Mouse (Mus musculus) embryonic facial prominence, embryonic 12.5 days (tissue): Measurements from ENCODE around the gene Mdm2. TPM values are rescaled to one million over a fixed set of nuclear protein-coding genes. Genes with fewer than 3 reads are reported as not detected.
"Not testable (repeated sequence)": the region's sequence is repeated elsewhere in the genome, so short reads cannot be mapped to it uniquely, and the experiment has no call there.

Experiments
- ATAC-seq: fragments of 200-750 bp; cut with Nextera tagmentation; 2 replicates; pipeline ENCODE4 v1.8.0; 2017; ENCODE audit not compliant: insufficient number of reproducible peaks, insufficient read depth, low FRiP score, low TSS enrichment
- H3K27ac ChIP-seq: fragments of 300-500 bp; sonication (generic); 2 replicates; pipeline ENCODE4 v1.5.1; 2016; ENCODE audit warnings: mild to moderate bottlenecking
- H3K27me3 ChIP-seq: fragments of 300-500 bp; sonication (generic); 2 replicates; pipeline ENCODE4 v1.6.1; 2016; ENCODE audit warnings: mild to moderate bottlenecking, moderate library complexity
- H3K36me3 ChIP-seq: fragments of 300-500 bp; sonication (generic); 2 replicates; pipeline ENCODE4 v1.6.1; 2016; ENCODE audit warnings: mild to moderate bottlenecking
- H3K4me1 ChIP-seq: fragments of 300-500 bp; sonication (generic); 2 replicates; pipeline ENCODE4 v1.6.1; 2016
- H3K4me2 ChIP-seq: fragments of 300-500 bp; sonication (generic); replicated peaks from 2 replicates; pipeline ENCODE4 v1.6.1; 2016; ENCODE audit warnings: mild to moderate bottlenecking, moderate library complexity
- H3K4me3 ChIP-seq: fragments of 300-500 bp; sonication (generic); 2 replicates; pipeline ENCODE4 v1.5.1; 2016; ENCODE audit warnings: mild to moderate bottlenecking
- H3K9ac ChIP-seq: fragments of 300-500 bp; sonication (generic); 2 replicates; pipeline ENCODE4 v1.6.1; 2016; ENCODE audit warnings: mild to moderate bottlenecking, moderate library complexity
- H3K9me3 ChIP-seq: fragments of 300-500 bp; sonication (generic); 2 replicates; pipeline ENCODE4 v1.6.1; 2016; ENCODE audit warnings: mild to moderate bottlenecking, moderate library complexity
- WGBS: fragments of 180-500 bp; shearing (Covaris S2); methylation state at CpG from one replicate; pipeline ENCODE4 v1.1.7; 2016; 5-methylcytosine and 5-hydroxymethylcytosine counted together
- polyA plus RNA-seq: library from polyadenylated mRNA; unstranded; fragments of >200 nt; fragmentation: Nextera tagmentation; extraction: Ambion mirVana; gene quantifications from 2 replicates; pipeline ENCODE4 v1.2.1, GENCODE M21; 2016

Mdm2 gene
- polyA plus RNA-seq, 1 experiment from 2014 or later = 55.9 TPM

- H3K27me3 ChIP-seq, H3K9ac ChIP-seq, H3K9me3 ChIP-seq, H3K4me2 ChIP-seq, ATAC-seq, H3K27ac ChIP-seq, H3K36me3 ChIP-seq, H3K4me3 ChIP-seq, H3K4me1 ChIP-seq: not testable (repeated sequence)
- WGBS = 92% methylated on average over 1 of the region's 1 CpGs
Observed at GRCm38 (mm10) chr10:117715654-117716053, 5.1 kb upstream of the Mdm2 start.

- no peaks in the 10 kb centered on the region for H3K36me3 ChIP-seq
- 73% methylated on average over 4 of the region's 4 CpGs for WGBS
- H3K27me3 ChIP-seq = no peaks in the 10 kb centered on the region
- H3K9ac ChIP-seq = no peak overlapping the region
- H3K9me3 ChIP-seq = no peaks in the 10 kb centered on the region
- no peak overlapping the region for H3K4me2 ChIP-seq
- peaks cover 8% of the 10 kb centered on the region for H3K4me1 ChIP-seq
- ATAC-seq = no peak
- H3K4me3 ChIP-seq = no peak overlapping the region
- H3K27ac ChIP-seq = no peak overlapping the region
Observed at GRCm38 (mm10) chr10:117714928-117715500, 4.5 kb upstream of the Mdm2 start.

- Histone ChIP-seq H3K4me3 (no peak overlapping the region), H3K4me1 (peaks cover 13% of the 10 kb centered on the region), H3K4me2 (no peak overlapping the region), H3K9ac (no peak overlapping the region), H3K27ac (no peak overlapping the region), H3K9me3 (no peaks in the 10 kb centered on the region), H3K36me3 (no peaks in the 10 kb centered on the region), H3K27me3 (no peaks in the 10 kb centered on the region)
- no peak for ATAC-seq
- 86% methylated on average over 3 of the region's 3 CpGs for WGBS
Observed at GRCm38 (mm10) chr10:117714048-117714545, 3.5 kb upstream of the Mdm2 start.

GRCm38 (mm10) chr10:117713466-117713865 is 2.9 kb upstream of the Mdm2 start:
- peaks cover 17% of the 10 kb centered on the region for H3K4me1 ChIP-seq
- no peak overlapping the region for H3K9ac ChIP-seq
- no peaks in the 10 kb centered on the region for H3K9me3 ChIP-seq
- no peaks in the 10 kb centered on the region for H3K27me3 ChIP-seq
- ATAC-seq = no peak
- H3K4me3 ChIP-seq = no peak overlapping the region
- WGBS = 90% methylated on average over 8 of the region's 8 CpGs
- no peaks in the 10 kb centered on the region for H3K36me3 ChIP-seq
- H3K27ac ChIP-seq = no peak overlapping the region
- no peak overlapping the region for H3K4me2 ChIP-seq

GRCm38 (mm10) chr10:117712871-117713270 is 2.3 kb upstream of the Mdm2 start:
- H3K4me1 ChIP-seq = peaks cover 13% of the 10 kb centered on the region
- no peak for ATAC-seq
- no peak overlapping the region for H3K9ac ChIP-seq
- H3K4me2 ChIP-seq = no peak overlapping the region
- no peak overlapping the region for H3K27ac ChIP-seq
- no peaks in the 10 kb centered on the region for H3K9me3 ChIP-seq
- no peaks in the 10 kb centered on the region for H3K27me3 ChIP-seq
- no peak overlapping the region for H3K4me3 ChIP-seq
- peaks cover 2% of the 10 kb centered on the region; the same call in 1 of the 2 replicates for H3K36me3 ChIP-seq
- 89% methylated on average over 9 of the region's 9 CpGs for WGBS

GRCm38 (mm10) chr10:117712191-117712754 is 1.7 kb upstream of the Mdm2 start:
- Histone ChIP-seq H3K27me3 (no peaks in the 10 kb centered on the region), H3K4me3 (no peak overlapping the region), H3K9me3 (no peaks in the 10 kb centered on the region)

GRCm38 (mm10) chr10:117711408-117711807 is 850 bp upstream of the Mdm2 start:
- H3K27ac ChIP-seq = no peak overlapping the region

More at GRCm38 (mm10) chr10:117712191-117712754, 1.7 kb upstream of the Mdm2 start:
- no peak for ATAC-seq
- Histone ChIP-seq H3K4me2 (no peak overlapping the region), H3K36me3 (peaks cover 8% of the 10 kb centered on the region; the same call in 1 of the 2 replicates), H3K4me1 (peaks cover 12% of the 10 kb centered on the region), H3K27ac (no peak overlapping the region), H3K9ac (no peak overlapping the region)
- 90% methylated on average over 9 of the region's 9 CpGs for WGBS

GRCm38 (mm10) chr10:117709930-117710603 is 491 bp downstream of the Mdm2 start:
- under 1% methylated on average over 65 of the region's 71 CpGs for WGBS
- Histone ChIP-seq H3K4me1 (peaks cover 12% of the 10 kb centered on the region), H3K9me3 (no peaks in the 10 kb centered on the region), H3K4me2 (peak overlapping the region; percentile 74), H3K4me3 (peak overlapping the region; percentile 88), H3K9ac (peak overlapping the region; percentile 98), H3K27me3 (no peaks in the 10 kb centered on the region), H3K36me3 (peaks cover 26% of the 10 kb centered on the region), H3K27ac (peak overlapping the region; percentile 95)
- peak; percentile 75 for ATAC-seq

More at GRCm38 (mm10) chr10:117711408-117711807, 850 bp upstream of the Mdm2 start:
- H3K36me3 ChIP-seq = peaks cover 16% of the 10 kb centered on the region
- no peaks in the 10 kb centered on the region for H3K27me3 ChIP-seq
- peak overlapping the region; percentile 50; the same call in 1 of the 2 replicates for H3K9ac ChIP-seq
- H3K4me3 ChIP-seq = peak overlapping the region; percentile 88
- no peak for ATAC-seq
- no peaks in the 10 kb centered on the region for H3K9me3 ChIP-seq
- 61% methylated on average over 5 of the region's 5 CpGs for WGBS
- H3K4me2 ChIP-seq = peak overlapping the region; percentile 74
- peaks cover 12% of the 10 kb centered on the region for H3K4me1 ChIP-seq

- Histone ChIP-seq H3K9ac (peak overlapping the region; percentile 98), H3K9me3 (no peaks in the 10 kb centered on the region), H3K4me3 (peak overlapping the region; percentile 88), H3K4me2 (peak overlapping the region; percentile 74), H3K27me3 (no peaks in the 10 kb centered on the region), H3K4me1 (peaks cover 12% of the 10 kb centered on the region), H3K36me3 (peaks cover 32% of the 10 kb centered on the region), H3K27ac (no peak overlapping the region)
- WGBS = 50% methylated on average over 12 of the region's 12 CpGs
- ATAC-seq = no peak
Observed at GRCm38 (mm10) chr10:117709326-117709830, 1.2 kb downstream of the Mdm2 start.

- Histone ChIP-seq H3K4me2 (peak overlapping the region; percentile 74), H3K36me3 (peaks cover 36% of the 10 kb centered on the region), H3K9ac (no peak overlapping the region), H3K4me3 (peak overlapping the region; percentile 88; the same call in 1 of the 2 replicates), H3K27me3 (no peaks in the 10 kb centered on the region), H3K4me1 (peaks cover 12% of the 10 kb centered on the region), H3K27ac (no peak overlapping the region), H3K9me3 (no peaks in the 10 kb centered on the region)
- ATAC-seq = no peak
- 84% methylated on average over 9 of the region's 9 CpGs for WGBS
Observed at GRCm38 (mm10) chr10:117708856-117709255, 1.7 kb downstream of the Mdm2 start.

GRCm38 (mm10) chr10:117708376-117708775 is 2.2 kb downstream of the Mdm2 start:
- H3K9ac ChIP-seq = no peak overlapping the region
- H3K4me3 ChIP-seq = no peak overlapping the region
- no peaks in the 10 kb centered on the region for H3K9me3 ChIP-seq
- H3K36me3 ChIP-seq = peaks cover 41% of the 10 kb centered on the region
- H3K4me2 ChIP-seq = no peak overlapping the region
- WGBS = 94% methylated on average over 2 of the region's 2 CpGs
- H3K27ac ChIP-seq = no peak overlapping the region
- ATAC-seq = no peak
- H3K4me1 ChIP-seq = peaks cover 12% of the 10 kb centered on the region
- H3K27me3 ChIP-seq = no peaks in the 10 kb centered on the region
